Mouse (Mus musculus) thymus, adult 18-20 months (tissue): Measurements from ENCODE around the gene Ctnnbl1.

ENCODE experiments used
- DNase-seq, 2 experiments: peaks; one replicate each; pipeline ENCODE4 v3.0.0; 2022; ENCODE audit warnings: mixed read lengths in 2 of 2

The Ctnnbl1 gene

GRCm38 (mm10) chr2:157736854-157737850 lies at the start of gene Ctnnbl1:
Gene Ctnnbl1 (plus strand): TSS chr2:157737401.
- peak; percentile 95 to 98 for DNase-seq

GRCm38 (mm10) chr2:157687506-157687905 lies 49.7 kb upstream of the Ctnnbl1 start:
- DNase-seq, result no peak

- DNase-seq, result no peak
Observed at GRCm38 (mm10) chr2:157691266-157692105, 45.7 kb upstream of the Ctnnbl1 start.

GRCm38 (mm10) chr2:157692365-157692932 lies 44.8 kb upstream of the Ctnnbl1 start:
- no peak for DNase-seq

- DNase-seq, result no peak
Observed at GRCm38 (mm10) chr2:157693576-157693975, 43.6 kb upstream of the Ctnnbl1 start.

GRCm38 (mm10) chr2:157696297-157696731 lies 40.9 kb upstream of the Ctnnbl1 start:
- DNase-seq, result no peak

- no peak for DNase-seq
Observed at GRCm38 (mm10) chr2:157703155-157703554, 34.0 kb upstream of the Ctnnbl1 start.

GRCm38 (mm10) chr2:157704991-157705776 lies 32.0 kb upstream of the Ctnnbl1 start:
- no peak for DNase-seq

GRCm38 (mm10) chr2:157705777-157706158 lies 31.4 kb upstream of the Ctnnbl1 start:
- DNase-seq, result no peak

- DNase-seq, result no peak
Observed at GRCm38 (mm10) chr2:157707191-157707923, 29.8 kb upstream of the Ctnnbl1 start.

- no peak for DNase-seq
Observed at GRCm38 (mm10) chr2:157712677-157713076, 24.5 kb upstream of the Ctnnbl1 start.

GRCm38 (mm10) chr2:157715586-157716191 lies 21.5 kb upstream of the Ctnnbl1 start:
- DNase-seq, result no peak

- no peak for DNase-seq
Observed at GRCm38 (mm10) chr2:157718441-157718840, 18.8 kb upstream of the Ctnnbl1 start.

GRCm38 (mm10) chr2:157723883-157724573 lies 13.2 kb upstream of the Ctnnbl1 start:
- DNase-seq, result no peak

- DNase-seq, result no peak
Observed at GRCm38 (mm10) chr2:157724574-157724914, 12.7 kb upstream of the Ctnnbl1 start.

- DNase-seq, result peak; percentile 12 to 16
Observed at GRCm38 (mm10) chr2:157744619-157745018, 7.4 kb downstream of the Ctnnbl1 start.

GRCm38 (mm10) chr2:157745735-157746134 lies 8.5 kb downstream of the Ctnnbl1 start:
- DNase-seq, result no peak

GRCm38 (mm10) chr2:157746558-157746957 lies 9.4 kb downstream of the Ctnnbl1 start:
- peak; percentile 46 to 70 for DNase-seq

- no peak for DNase-seq
Observed at GRCm38 (mm10) chr2:157747989-157748388, 10.8 kb downstream of the Ctnnbl1 start.

GRCm38 (mm10) chr2:157750481-157750880 lies 13.3 kb downstream of the Ctnnbl1 start:
- no peak for DNase-seq
